Mouse (Mus musculus): ENCODE results near the gene Spcs1.

- no peak for TF ChIP-seq CTCF (conservative IDR thresholded peaks at IDR 0.05; ENCODE audit: low read length)
- no peak for TF ChIP-seq POU5F1 (IDR thresholded peaks at IDR 0.05; ENCODE audit: borderline replicate concordance, low read length)
- no peak for TF ChIP-seq NANOG (IDR thresholded peaks at IDR 0.05; ENCODE audit: borderline replicate concordance, low read length)
These were observed 5.3 kb upstream of the Spcs1 start for GRCm38 (mm10) chr14:31006779-31007178.
